Mouse (Mus musculus) embryonic facial prominence, embryonic 15.5 days (tissue): Measurements from ENCODE around the gene Cry2. TPM values are rescaled to one million over a fixed set of nuclear protein-coding genes. Genes with fewer than 3 reads are reported as not detected.

Experiments
- ATAC-seq: fragments of 200-750 bp; cut with Nextera tagmentation; 2 replicates; pipeline ENCODE4 v1.8.0; 2017; ENCODE audit warnings: low read depth, moderate TSS enrichment; ENCODE audit not compliant: insufficient number of reproducible peaks, low FRiP score, low TSS enrichment
- H3K27ac ChIP-seq: fragments of 300-500 bp; sonication (generic); replicated peaks from 2 replicates; pipeline ENCODE4 v1.5.1; 2015; ENCODE audit warnings: mild to moderate bottlenecking, inconsistent platforms
- H3K27me3 ChIP-seq: fragments of 300-500 bp; sonication (generic); 2 replicates; pipeline ENCODE4 v1.6.1; 2015; ENCODE audit warnings: inconsistent platforms
- H3K36me3 ChIP-seq: fragments of 300-500 bp; sonication (generic); 2 replicates; pipeline ENCODE4 v1.6.1; 2015; ENCODE audit warnings: mild to moderate bottlenecking, inconsistent platforms
- H3K4me1 ChIP-seq: fragments of 300-500 bp; sonication (generic); 2 replicates; pipeline ENCODE4 v1.6.1; 2015; ENCODE audit warnings: inconsistent platforms
- H3K4me2 ChIP-seq: fragments of 300-500 bp; sonication (generic); replicated peaks from 2 replicates; pipeline ENCODE4 v1.6.1; 2015; ENCODE audit warnings: mild to moderate bottlenecking, inconsistent platforms
- H3K4me3 ChIP-seq: fragments of 300-500 bp; sonication (generic); replicated peaks from 2 replicates; pipeline ENCODE4 v1.5.1; 2015; ENCODE audit warnings: mild to moderate bottlenecking, inconsistent platforms
- H3K9ac ChIP-seq: fragments of 300-500 bp; sonication (generic); 2 replicates; pipeline ENCODE4 v1.6.1; 2015; ENCODE audit warnings: inconsistent platforms
- H3K9me3 ChIP-seq: fragments of 300-500 bp; sonication (generic); replicated peaks from 2 replicates; pipeline ENCODE4 v1.6.1; 2016; ENCODE audit warnings: inconsistent platforms
- WGBS: fragments of 180-500 bp; shearing (Covaris S2); methylation state at CpG from one replicate; pipeline ENCODE4 v1.1.7; 2015; 5-methylcytosine and 5-hydroxymethylcytosine counted together
- polyA plus RNA-seq: library from polyadenylated mRNA; unstranded; fragments of >200 nt; fragmentation: Nextera tagmentation; extraction: Ambion mirVana; gene quantifications from 2 replicates; pipeline ENCODE4 v1.2.1, GENCODE M21; 2015

Cry2 gene
- polyA plus RNA-seq, 1 experiment from 2014 or later, result 33.9 TPM

DNA sequence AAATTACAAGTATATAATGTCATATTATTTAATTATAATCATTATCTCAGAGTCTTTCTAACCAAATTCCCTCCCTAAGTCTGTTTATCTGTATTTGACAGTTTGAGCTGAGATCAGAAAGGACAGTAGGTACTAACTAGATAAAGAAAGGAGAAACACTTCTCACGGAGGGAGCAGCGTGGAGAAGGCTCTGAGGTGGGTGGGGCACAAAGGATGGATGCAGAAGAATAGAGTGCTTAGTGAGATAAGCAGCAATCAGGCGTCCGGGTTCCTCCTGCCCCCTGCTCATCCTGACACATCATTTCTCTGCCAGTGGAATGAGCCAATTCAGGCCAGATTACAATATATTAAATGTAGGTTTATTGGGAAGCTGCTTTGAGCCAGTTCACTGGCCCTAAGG lies 10.5 kb upstream of the Cry2 start:
- Histone ChIP-seq H3K9ac (no peak overlapping the region), H3K27ac (no peak overlapping the region), H3K27me3 (no peaks in the 10 kb centered on the region; the same call in 1 of the 2 replicates), H3K4me3 (no peak overlapping the region), H3K4me1 (peaks cover 5% of the 10 kb centered on the region; the same call in 1 of the 2 replicates), H3K9me3 (no peaks in the 10 kb centered on the region), H3K4me2 (no peak overlapping the region), H3K36me3 (no peaks in the 10 kb centered on the region)
- WGBS, result 57% methylated on average over 4 of the region's 4 CpGs
- ATAC-seq, result no peak

GRCm38 (mm10) chr2:92443313-92443712 lies 9.5 kb upstream of the Cry2 start:
- no peak overlapping the region for H3K9ac ChIP-seq
- H3K9me3 ChIP-seq, result no peaks in the 10 kb centered on the region
- H3K36me3 ChIP-seq, result no peaks in the 10 kb centered on the region
- peaks cover 5% of the 10 kb centered on the region; the same call in 1 of the 2 replicates for H3K4me1 ChIP-seq
- no peak overlapping the region for H3K4me3 ChIP-seq
- H3K27me3 ChIP-seq, result no peaks in the 10 kb centered on the region; the same call in 1 of the 2 replicates
- WGBS, result 79% methylated on average over 4 of the region's 4 CpGs
- no peak overlapping the region for H3K4me2 ChIP-seq
- no peak overlapping the region for H3K27ac ChIP-seq
- no peak for ATAC-seq

- Histone ChIP-seq H3K9me3 (no peaks in the 10 kb centered on the region), H3K4me1 (peaks cover 5% of the 10 kb centered on the region; the same call in 1 of the 2 replicates), H3K4me3 (no peak overlapping the region), H3K4me2 (no peak overlapping the region), H3K27me3 (no peaks in the 10 kb centered on the region; the same call in 1 of the 2 replicates), H3K27ac (no peak overlapping the region), H3K9ac (no peak overlapping the region), H3K36me3 (no peaks in the 10 kb centered on the region)
- ATAC-seq, result no peak
- 56% methylated on average over 12 of the region's 12 CpGs for whole genome bisulfite sequencing
These were observed 8.7 kb upstream of the Cry2 start for GRCm38 (mm10) chr2:92442419-92443001.

DNA sequence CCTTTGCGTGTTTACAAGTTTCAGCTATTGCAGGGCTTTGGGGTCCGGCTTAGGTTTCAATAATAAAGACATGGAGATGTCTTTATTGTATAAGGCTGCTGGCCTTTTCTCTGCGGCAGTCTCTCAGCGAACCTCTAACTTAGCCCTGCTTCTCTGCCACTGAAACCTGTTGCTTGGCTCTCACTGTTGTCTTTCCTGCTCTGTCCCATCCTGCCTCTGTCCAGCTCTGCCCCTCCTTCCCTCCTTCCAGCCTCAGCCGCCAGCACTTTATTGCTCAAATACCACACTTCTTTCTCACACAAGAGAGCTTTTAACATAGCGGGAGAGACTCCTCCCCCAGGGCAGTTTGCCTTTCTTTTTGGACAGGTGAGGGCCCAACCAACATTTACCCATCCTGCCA lies 6.6 kb upstream of the Cry2 start:
- Histone ChIP-seq H3K9ac (no peak overlapping the region), H3K36me3 (no peaks in the 10 kb centered on the region)
- ATAC-seq, result no peak

DNA sequence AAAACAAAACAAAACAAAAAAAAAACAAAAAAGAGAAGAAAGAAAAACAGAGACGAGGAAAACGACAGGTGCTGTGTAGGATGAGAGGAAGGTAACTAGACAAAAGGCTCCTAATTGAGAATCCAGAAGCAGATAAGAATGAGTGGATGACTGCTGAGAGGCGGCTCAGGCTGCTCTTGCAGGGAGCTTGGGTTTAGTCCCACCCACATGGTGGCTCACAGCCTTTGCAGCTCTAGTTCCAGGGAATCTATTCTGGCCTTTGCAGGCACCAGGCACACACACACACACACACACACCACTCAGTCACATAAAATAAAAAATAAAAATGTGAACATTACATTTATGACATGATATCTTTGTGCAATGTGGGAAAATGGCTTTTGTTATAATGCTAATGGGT lies 4.7 kb upstream of the Cry2 start:
- H3K4me1 ChIP-seq, result peaks cover 10% of the 10 kb centered on the region
- H3K36me3 ChIP-seq, result no peaks in the 10 kb centered on the region
- no peak overlapping the region for H3K27ac ChIP-seq
- 62% methylated on average over 3 of the region's 3 CpGs for WGBS
- no peak overlapping the region for H3K4me2 ChIP-seq
- H3K27me3 ChIP-seq, result no peaks in the 10 kb centered on the region; the same call in 1 of the 2 replicates
- no peak overlapping the region for H3K9ac ChIP-seq
- H3K4me3 ChIP-seq, result no peak overlapping the region
- H3K9me3 ChIP-seq, result no peaks in the 10 kb centered on the region
- no peak for ATAC-seq

More for the DNA sequence above, 6.6 kb upstream of the Cry2 start:
- Histone ChIP-seq H3K4me3 (no peak overlapping the region), H3K27ac (no peak overlapping the region), H3K27me3 (no peaks in the 10 kb centered on the region; the same call in 1 of the 2 replicates), H3K9me3 (no peaks in the 10 kb centered on the region), H3K4me2 (no peak overlapping the region), H3K4me1 (peaks cover 5% of the 10 kb centered on the region; the same call in 1 of the 2 replicates)
- WGBS, result 50% methylated on average over 6 of the region's 6 CpGs

DNA sequence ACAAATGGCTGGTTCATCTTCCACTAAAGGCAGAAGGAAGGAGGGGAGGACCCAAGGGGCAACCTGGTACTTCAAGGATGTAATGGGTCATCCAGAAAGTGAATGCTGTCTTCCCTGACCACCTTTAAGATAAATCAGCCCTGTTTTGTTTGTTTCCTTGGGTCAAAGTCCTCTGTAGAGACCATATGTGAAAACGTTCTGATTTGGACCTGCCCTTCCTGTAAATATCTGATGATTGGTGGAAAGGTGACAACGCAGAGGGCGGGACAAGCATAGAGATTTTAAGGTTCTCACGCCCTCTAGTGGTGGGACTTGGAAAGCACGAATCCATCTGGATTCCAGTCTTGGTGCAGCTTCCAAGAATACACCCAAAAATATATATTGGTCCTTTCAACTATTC lies 4.0 kb upstream of the Cry2 start:
- H3K4me3 ChIP-seq, result no peak overlapping the region
- WGBS, result 0% methylated on average over 5 of the region's 5 CpGs
- H3K36me3 ChIP-seq, result no peaks in the 10 kb centered on the region
- H3K4me2 ChIP-seq, result peak overlapping the region; percentile 30; the same call in 1 of the 2 replicates
- H3K27me3 ChIP-seq, result no peaks in the 10 kb centered on the region; the same call in 1 of the 2 replicates
- ATAC-seq, result no peak
- H3K9me3 ChIP-seq, result no peaks in the 10 kb centered on the region
- peaks cover 15% of the 10 kb centered on the region for H3K4me1 ChIP-seq
- no peak overlapping the region for H3K27ac ChIP-seq
- H3K9ac ChIP-seq, result no peak overlapping the region

- 84% methylated on average over 4 of the region's 4 CpGs for WGBS
- Histone ChIP-seq H3K4me2 (no peak overlapping the region), H3K4me3 (no peak overlapping the region), H3K27ac (no peak overlapping the region), H3K9me3 (no peaks in the 10 kb centered on the region), H3K4me1 (peaks cover 16% of the 10 kb centered on the region), H3K9ac (no peak overlapping the region), H3K27me3 (no peaks in the 10 kb centered on the region; the same call in 1 of the 2 replicates), H3K36me3 (no peaks in the 10 kb centered on the region)
- no peak for ATAC-seq
These were observed 3.5 kb upstream of the Cry2 start for GRCm38 (mm10) chr2:92437366-92437765.

DNA sequence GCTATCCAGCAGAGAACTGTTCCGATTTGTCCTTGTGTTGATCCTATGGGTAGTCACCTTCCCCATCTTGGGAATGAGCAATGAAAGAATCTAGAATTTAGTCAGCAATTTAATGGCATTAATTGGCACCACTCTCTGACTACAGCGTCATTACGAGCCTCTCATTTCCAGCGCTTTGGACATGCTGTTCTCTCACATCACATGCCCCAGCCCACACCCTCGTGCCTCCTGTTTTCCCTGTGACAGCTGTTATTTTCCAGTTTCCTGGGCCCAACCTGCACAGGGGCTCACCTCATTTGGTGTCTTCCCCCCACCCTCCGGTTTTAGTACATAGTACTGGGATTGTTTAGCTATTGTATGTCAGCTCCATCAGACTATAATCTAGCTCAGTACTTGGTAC lies 1.2 kb upstream of the Cry2 start:
- no peak for ATAC-seq
- Histone ChIP-seq H3K4me1 (peaks cover 37% of the 10 kb centered on the region), H3K36me3 (no peaks in the 10 kb centered on the region), H3K4me2 (peak overlapping the region; percentile 75; the same call in 1 of the 2 replicates), H3K27ac (no peak overlapping the region), H3K4me3 (0 out of 2 replicates have a peak overlapping the region, but pooled peaks have one; percentile 75), H3K9ac (no peak overlapping the region), H3K9me3 (no peaks in the 10 kb centered on the region), H3K27me3 (no peaks in the 10 kb centered on the region; the same call in 1 of the 2 replicates)
- 50% methylated on average over 6 of the region's 6 CpGs for WGBS

- Histone ChIP-seq H3K4me1 (peaks cover 44% of the 10 kb centered on the region), H3K9ac (no peak overlapping the region), H3K27me3 (no peaks in the 10 kb centered on the region), H3K4me3 (peak overlapping the region; percentile 75), H3K4me2 (peak overlapping the region; percentile 75), H3K9me3 (no peaks in the 10 kb centered on the region), H3K27ac (peak overlapping the region; percentile 41; the same call in 1 of the 2 replicates), H3K36me3 (no peaks in the 10 kb centered on the region)
- WGBS, result 5% methylated on average over 12 of the region's 12 CpGs
- ATAC-seq, result no peak
These were observed 517 bp upstream of the Cry2 start for GRCm38 (mm10) chr2:92434375-92434745.

- Histone ChIP-seq H3K9me3 (no peaks in the 10 kb centered on the region), H3K4me1 (peaks cover 61% of the 10 kb centered on the region), H3K4me3 (peak overlapping the region; percentile 75), H3K36me3 (no peaks in the 10 kb centered on the region), H3K9ac (peak overlapping the region; percentile 74; the same call in 1 of the 2 replicates), H3K4me2 (peak overlapping the region; percentile 75), H3K27ac (0 out of 2 replicates have a peak overlapping the region, but pooled peaks have one; percentile 60), H3K27me3 (no peaks in the 10 kb centered on the region)
- 44% methylated on average over 17 of the region's 17 CpGs for WGBS
- no peak for ATAC-seq
These were observed 1.2 kb downstream of the Cry2 start for GRCm38 (mm10) chr2:92432299-92433295.

DNA sequence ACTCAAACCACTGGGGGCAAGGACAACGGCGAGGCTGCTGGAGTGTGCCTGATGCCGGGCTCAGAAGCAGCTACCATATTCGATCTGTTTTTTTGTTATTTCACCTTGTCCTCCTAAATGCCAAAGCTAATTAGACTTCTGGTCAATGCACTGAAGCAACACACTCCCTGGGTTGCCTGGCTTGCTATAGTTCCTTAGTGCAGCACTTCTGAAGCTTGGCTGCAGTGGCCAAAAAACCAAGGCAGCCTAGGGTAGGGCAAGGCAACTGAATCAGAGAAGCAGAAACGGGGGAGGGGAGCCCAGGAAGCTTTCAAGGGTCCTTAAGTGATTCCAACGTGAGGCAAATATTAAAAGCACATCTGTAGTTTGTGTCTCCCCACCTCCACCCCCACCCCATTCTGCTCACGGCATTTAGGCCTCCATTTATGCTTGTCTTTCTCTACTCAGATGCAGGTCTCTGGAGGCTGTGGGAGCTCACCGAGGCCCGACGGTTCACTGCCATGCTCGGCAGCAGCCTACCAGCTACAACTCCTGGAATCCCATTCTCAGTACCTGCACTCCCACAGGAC lies 2.1 kb downstream of the Cry2 start:
- peaks cover 70% of the 10 kb centered on the region for H3K4me1 ChIP-seq
- no peaks in the 10 kb centered on the region for H3K36me3 ChIP-seq
- H3K27ac ChIP-seq, result peak overlapping the region; percentile 60; the same call in 1 of the 2 replicates
- no peak for ATAC-seq
- no peaks in the 10 kb centered on the region for H3K9me3 ChIP-seq
- peak overlapping the region; percentile 75 for H3K4me3 ChIP-seq
- WGBS, result 29% methylated on average over 11 of the region's 11 CpGs
- peak overlapping the region; percentile 75 for H3K4me2 ChIP-seq
- H3K9ac ChIP-seq, result no peak overlapping the region
- no peaks in the 10 kb centered on the region for H3K27me3 ChIP-seq
